ENCODE assay signal across 22 mouse cellular contexts in the genomic region with DNA sequence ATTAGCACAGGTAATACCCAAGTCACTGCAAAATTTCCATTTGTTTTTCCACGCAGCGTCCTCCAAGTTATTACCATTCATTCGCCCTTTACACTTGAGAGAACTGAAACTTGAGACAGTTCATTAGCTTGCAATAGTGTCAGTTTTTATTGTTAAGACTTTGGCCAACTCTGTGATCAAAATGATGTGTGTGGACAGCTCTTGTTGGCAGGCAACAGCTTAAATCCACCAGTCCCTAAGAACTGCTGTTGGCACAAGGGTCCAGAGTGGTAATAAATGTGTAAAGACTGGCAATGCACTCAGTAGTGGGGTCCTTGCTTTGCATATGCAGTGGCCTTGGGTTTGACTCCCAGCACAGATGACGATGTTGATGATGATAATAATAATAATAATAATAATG. TPM values are rescaled to one million over a fixed set of nuclear protein-coding genes. Genes with fewer than 3 reads are reported as not detected.
DNase-seq lines count a peak whose midpoint lies in the region; ATAC-seq and TF ChIP-seq lines count a peak whose summit lies in the region.
"Had no signal": no experiment of that assay in that cellular context is flagged by ENCODE, and none has a peak within 500 bp of the region (broad histone marks: within the 10 kb centered on the region; RNA-seq: fewer than 3 reads in every experiment).

No protein-coding gene starts in this region.

- H3K9me3 ChIP-seq in forebrain, embryonic 14.5 days (replicated peaks; ENCODE audit: control insufficient read depth, low read length), result no peaks in the 10 kb centered on the region
- no peaks in the 10 kb centered on the region for H3K9me3 ChIP-seq in forebrain, postnatal 0 days (ENCODE audit: low read length)
- H3K9me3 ChIP-seq in forebrain, embryonic 16.5 days (ENCODE audit: control insufficient read depth, low read length), result no peaks in the 10 kb centered on the region
- no peaks in the 10 kb centered on the region for H3K9me3 ChIP-seq in forebrain, embryonic 10.5 days
- H3K9me3 ChIP-seq: embryonic facial prominence, embryonic 10.5 days; embryonic facial prominence, embryonic 12.5 days had no signal

- DNase-seq in forebrain, embryonic 14.5 days (ENCODE audit: low spot score), result peak; percentile 57
- no peak for DNase-seq in forebrain, postnatal 0 days
- no peak for DNase-seq in forebrain, embryonic 10.5 days (ENCODE audit: extremely low spot score, low spot score)
- DNase-seq in Muller cell, postnatal 12 days (ENCODE audit: inconsistent ontology term), result peak; percentile 45
- DNase-seq in adipocyte (ENCODE audit: low spot score), result peak; percentile 22
- no peak for DNase-seq in layer of hippocampus, postnatal 36 days
- DNase-seq: adrenal gland, adult 2 months; adrenal gland, postnatal 10 days; adrenal gland, postnatal 25 days; cerebellum, adult 11-12 months; cerebellum, adult 2 months; cerebellum, adult 9-10 months; cerebellum, postnatal 10 days; cerebellum, postnatal 25 days; gastrocnemius, adult 2 months had no signal

- H3K4me1 ChIP-seq in forebrain, embryonic 14.5 days (ENCODE audit: control insufficient read depth, insufficient read depth, low read length), result no peaks in the 10 kb centered on the region
- H3K4me1 ChIP-seq in forebrain, postnatal 0 days (ENCODE audit: insufficient read depth), result no peaks in the 10 kb centered on the region
- H3K4me1 ChIP-seq in forebrain, embryonic 16.5 days (replicated peaks; ENCODE audit: control insufficient read depth, insufficient read depth, low read length), result no peaks in the 10 kb centered on the region
- peaks cover 6% of the 10 kb centered on the region; the same call in 1 of the 2 replicates for H3K4me1 ChIP-seq in forebrain, embryonic 10.5 days
- H3K4me1 ChIP-seq: embryonic facial prominence, embryonic 10.5 days; embryonic facial prominence, embryonic 12.5 days had no signal

- ATAC-seq in forebrain, embryonic 14.5 days, result peak; percentile 77
- ATAC-seq in forebrain, postnatal 0 days, result no peak
- ATAC-seq in forebrain, embryonic 16.5 days, result peak; percentile 23; the same call in 1 of the 2 replicates
- no peak for ATAC-seq in erythroid progenitor cell, adult 5-6 weeks (replicated peaks; ENCODE audit: low FRiP score, poor library complexity, severe bottlenecking)
- ATAC-seq: activated CD4-positive, CD25-positive, alpha-beta regulatory T cell, adult 4 months; Patski had no signal

- no peak overlapping the region for H3K4me2 ChIP-seq in forebrain, embryonic 14.5 days (ENCODE audit: low read length)
- no peak overlapping the region for H3K4me2 ChIP-seq in forebrain, postnatal 0 days (ENCODE audit: low read depth)
- H3K4me2 ChIP-seq in forebrain, embryonic 16.5 days (ENCODE audit: low read length), result no peak overlapping the region
- H3K4me2 ChIP-seq: embryonic facial prominence, embryonic 12.5 days had no signal

- no peaks in the 10 kb centered on the region for H3K27me3 ChIP-seq in forebrain, embryonic 14.5 days (replicated peaks; ENCODE audit: control insufficient read depth, insufficient read depth, low read length)
- no peaks in the 10 kb centered on the region for H3K27me3 ChIP-seq in forebrain, postnatal 0 days (ENCODE audit: insufficient read depth, low read length)
- no peaks in the 10 kb centered on the region for H3K27me3 ChIP-seq in forebrain, embryonic 16.5 days (replicated peaks; ENCODE audit: control insufficient read depth, insufficient read depth, low read length)
- no peaks in the 10 kb centered on the region for H3K27me3 ChIP-seq in forebrain, embryonic 10.5 days (ENCODE audit: poor library complexity, severe bottlenecking)
- H3K27me3 ChIP-seq: embryonic facial prominence, embryonic 12.5 days; Patski had no signal

- TF ChIP-seq CTCF in forebrain, postnatal 0 days (IDR thresholded peaks at IDR 0.05; ENCODE audit: low read depth), result no peak

- no peaks in the 10 kb centered on the region for H3K36me3 ChIP-seq in forebrain, embryonic 14.5 days (ENCODE audit: control insufficient read depth, insufficient read depth, low read length)
- H3K36me3 ChIP-seq in forebrain, postnatal 0 days (ENCODE audit: insufficient read depth), result no peaks in the 10 kb centered on the region
- H3K36me3 ChIP-seq in forebrain, embryonic 16.5 days (ENCODE audit: control insufficient read depth, insufficient read depth), result no peaks in the 10 kb centered on the region
- H3K36me3 ChIP-seq in forebrain, embryonic 10.5 days (replicated peaks), result peaks cover 55% of the 10 kb centered on the region

- 44% methylated on average over 4 of the region's 4 CpGs for WGBS in forebrain, embryonic 14.5 days
- WGBS in forebrain, postnatal 0 days, result 41% methylated on average over 4 of the region's 4 CpGs
- WGBS in forebrain, embryonic 16.5 days, result 26% methylated on average over 4 of the region's 4 CpGs
- 77% methylated on average over 4 of the region's 4 CpGs for WGBS in forebrain, embryonic 10.5 days

- H3K27ac ChIP-seq in forebrain, embryonic 14.5 days (ENCODE audit: low read depth, low read length), result no peak overlapping the region
- H3K27ac ChIP-seq in forebrain, postnatal 0 days (ENCODE audit: low read depth, low read length), result no peak overlapping the region
- no peak overlapping the region for H3K27ac ChIP-seq in forebrain, embryonic 16.5 days (ENCODE audit: low read length)
- no peak overlapping the region for H3K27ac ChIP-seq in forebrain, embryonic 10.5 days
- H3K27ac ChIP-seq: embryonic facial prominence, embryonic 10.5 days; embryonic facial prominence, embryonic 12.5 days; gastrocnemius, adult 2 months had no signal

- H3K4me3 ChIP-seq in forebrain, embryonic 14.5 days (ENCODE audit: low read depth, low read length), result no peak overlapping the region
- H3K4me3 ChIP-seq in forebrain, postnatal 0 days (ENCODE audit: low read depth, low read length), result no peak overlapping the region
- no peak overlapping the region for H3K4me3 ChIP-seq in forebrain, embryonic 16.5 days (replicated peaks; ENCODE audit: low read length)
- no peak overlapping the region for H3K4me3 ChIP-seq in forebrain, embryonic 10.5 days
- H3K4me3 ChIP-seq: embryonic facial prominence, embryonic 10.5 days; embryonic facial prominence, embryonic 12.5 days; gastrocnemius, adult 2 months had no signal

- H3K9ac ChIP-seq in forebrain, embryonic 14.5 days (ENCODE audit: low read length), result no peak overlapping the region
- no peak overlapping the region for H3K9ac ChIP-seq in forebrain, postnatal 0 days
- no peak overlapping the region for H3K9ac ChIP-seq in forebrain, embryonic 16.5 days (replicated peaks; ENCODE audit: low read depth, low read length)
- H3K9ac ChIP-seq: embryonic facial prominence, embryonic 12.5 days had no signal

RNA-seq across cellular contexts. Expression of gene Tnfaip6, which starts 14.5 kb away (rescaled TPM):
- polyA plus RNA-seq in forebrain, embryonic 14.5 days (2014; fragmentation: Nextera tagmentation; extraction: Ambion mirVana), result 5.6 and 6.5 TPM in 2 replicates
- total RNA-seq in forebrain, postnatal 0 days (2014; rRNA removed), result 3.5 and 5.0 TPM in 2 replicates
- 3.7 and 5.0 TPM in 2 replicates for polyA plus RNA-seq in forebrain, postnatal 0 days (2015; fragmentation: Nextera tagmentation; extraction: Ambion mirVana)
- polyA plus RNA-seq in forebrain, embryonic 16.5 days (2015; fragmentation: Nextera tagmentation; extraction: Ambion mirVana), result 4.6 and 6.3 TPM in 2 replicates
- 31.5 and 33.2 TPM in 2 replicates for polyA plus RNA-seq in forebrain, embryonic 10.5 days (2016; fragmentation: Nextera tagmentation; extraction: Ambion mirVana)
- 1 to 10 TPM; 7.6 to 8.1 TPM for total RNA-seq in layer of hippocampus, postnatal 36 days (2021)
- not detected in 2 replicates for total RNA-seq in erythroid progenitor cell, adult 5-6 weeks (2015; ENCODE audit: low replicate concordance)
- total RNA-seq in erythroid progenitor cell, adult 5-6 weeks (2017; ENCODE audit: low replicate concordance), result not detected in 2 replicates
- total RNA-seq: adrenal gland, postnatal 25 days; MEL had no signal
- polyA plus RNA-seq: activated CD4-positive, CD25-positive, alpha-beta regulatory T cell, adult 4 months; adrenal gland, adult 2 months; Patski had no signal

RNA-seq across cellular contexts. Expression of gene Rif1, which starts 20.3 kb away (rescaled TPM):
- polyA plus RNA-seq in forebrain, embryonic 14.5 days (2014; fragmentation: Nextera tagmentation; extraction: Ambion mirVana), result 20.1 and 25.0 TPM in 2 replicates
- total RNA-seq in forebrain, postnatal 0 days (2014; rRNA removed), result 28.9 and 31.9 TPM in 2 replicates
- polyA plus RNA-seq in forebrain, postnatal 0 days (2015; fragmentation: Nextera tagmentation; extraction: Ambion mirVana), result 6.8 and 9.3 TPM in 2 replicates
- polyA plus RNA-seq in forebrain, embryonic 16.5 days (2015; fragmentation: Nextera tagmentation; extraction: Ambion mirVana), result 23.7 and 23.9 TPM in 2 replicates
- 37.4 and 38.4 TPM in 2 replicates for polyA plus RNA-seq in forebrain, embryonic 10.5 days (2016; fragmentation: Nextera tagmentation; extraction: Ambion mirVana)
- 10 to 100 TPM; 25.6 to 31.2 TPM for total RNA-seq in layer of hippocampus, postnatal 36 days (2021)
- total RNA-seq in erythroid progenitor cell, adult 5-6 weeks (2015; ENCODE audit: low replicate concordance), result 76.7 and 82.9 TPM in 2 replicates
- total RNA-seq in erythroid progenitor cell, adult 5-6 weeks (2017; ENCODE audit: low replicate concordance), result 79.9 and 133 TPM in 2 replicates

Comparison
In these comparisons a context has a peak if more than half of its experiments do, and no peak if none do; other contexts are left out.
1. ATAC-seq: peak in forebrain, embryonic 14.5 days (single experiment) and forebrain, embryonic 16.5 days (single experiment); none in forebrain, postnatal 0 days (single experiment) and erythroid progenitor cell, adult 5-6 weeks (single experiment).
2. DNase-seq: peak in forebrain, embryonic 14.5 days (single experiment), Muller cell, postnatal 12 days (single experiment) and adipocyte (single experiment); none in forebrain, postnatal 0 days (single experiment), forebrain, embryonic 10.5 days (single experiment) and layer of hippocampus, postnatal 36 days (0 of 2).